In genomic region chr4:53630963-53631315, GRCm38 (mm10) we compare ENCODE assay signal across 8 mouse cellular contexts. TPM values are rescaled to one million over a fixed set of nuclear protein-coding genes. Genes with fewer than 3 reads are reported as not detected.
DNase-seq lines count a peak whose midpoint lies in the region; ATAC-seq and TF ChIP-seq lines count a peak whose summit lies in the region.

No protein-coding gene starts in this region.

- H3K4me2 ChIP-seq in kidney, embryonic 15.5 days = peak overlapping the region; percentile 82
- peak overlapping the region; percentile 55 for H3K4me2 ChIP-seq in hindbrain, embryonic 13.5 days
- H3K4me2 ChIP-seq in midbrain, embryonic 13.5 days (replicated peaks) = peak overlapping the region; percentile 62

- no peak overlapping the region for H3K27ac ChIP-seq in kidney, embryonic 15.5 days
- peak overlapping the region; percentile 38 for H3K27ac ChIP-seq in cortical plate, adult 2 months (ENCODE audit: insufficient read depth, low read length)
- peak overlapping the region; percentile 94 for H3K27ac ChIP-seq in hindbrain, embryonic 13.5 days
- H3K27ac ChIP-seq in midbrain, embryonic 13.5 days = peak overlapping the region; percentile 93

- H3K4me1 ChIP-seq in kidney, embryonic 15.5 days = peaks cover 3% of the 10 kb centered on the region; the same call in 1 of the 2 replicates
- peaks cover 2% of the 10 kb centered on the region; the same call in 1 of the 2 replicates for H3K4me1 ChIP-seq in cortical plate, adult 2 months (ENCODE audit: control insufficient read depth, insufficient read depth, low read length)
- peaks cover 39% of the 10 kb centered on the region for H3K4me1 ChIP-seq in hindbrain, embryonic 13.5 days (replicated peaks)
- peaks cover 44% of the 10 kb centered on the region for H3K4me1 ChIP-seq in midbrain, embryonic 13.5 days (replicated peaks)

- ATAC-seq in kidney, embryonic 15.5 days (replicated peaks; ENCODE audit: low FRiP score) = no peak; the same call in 1 of the 2 replicates
- peak; percentile 72 for ATAC-seq in hindbrain, embryonic 13.5 days (ENCODE audit: low FRiP score)
- peak; percentile 80 for ATAC-seq in midbrain, embryonic 13.5 days

- no peak for TF ChIP-seq POLR2A in cortical plate, adult 2 months (IDR thresholded peaks at IDR 0.05; ENCODE audit: extremely low read depth, insufficient read depth, low read length)

- no peak for TF ChIP-seq CTCF in cortical plate, adult 2 months (IDR thresholded peaks at IDR 0.05; ENCODE audit: extremely low read depth, insufficient read depth, low read length)

- no peaks in the 10 kb centered on the region for H3K9me3 ChIP-seq in kidney, embryonic 15.5 days (replicated peaks)
- H3K9me3 ChIP-seq in hindbrain, embryonic 13.5 days = no peaks in the 10 kb centered on the region
- H3K9me3 ChIP-seq in midbrain, embryonic 13.5 days = no peaks in the 10 kb centered on the region

- WGBS in kidney, embryonic 15.5 days = 8% methylated on average over 12 of the region's 12 CpGs
- WGBS in hindbrain, embryonic 13.5 days = 5% methylated on average over 12 of the region's 12 CpGs
- 7% methylated on average over 12 of the region's 12 CpGs for WGBS in midbrain, embryonic 13.5 days

- no peak for DNase-seq in kidney, postnatal 36 days
- no peak for DNase-seq in right cerebral cortex, postnatal 14 days
- DNase-seq in layer of hippocampus, adult 9-11 months = no peak
- DNase-seq in urinary bladder, postnatal 10 days (ENCODE audit: low spot score) = no peak

- H3K9ac ChIP-seq in kidney, embryonic 15.5 days = peak overlapping the region; percentile 66
- H3K9ac ChIP-seq in hindbrain, embryonic 13.5 days = peak overlapping the region; percentile 89
- peak overlapping the region; percentile 73 for H3K9ac ChIP-seq in midbrain, embryonic 13.5 days (replicated peaks)

- H3K27me3 ChIP-seq in kidney, embryonic 15.5 days = no peaks in the 10 kb centered on the region
- H3K27me3 ChIP-seq in hindbrain, embryonic 13.5 days = 0 out of 2 replicates have a peak, but pooled peaks cover 13% of the 10 kb centered on the region
- H3K27me3 ChIP-seq in midbrain, embryonic 13.5 days = no peaks in the 10 kb centered on the region

- no peaks in the 10 kb centered on the region for H3K36me3 ChIP-seq in kidney, embryonic 15.5 days
- no peaks in the 10 kb centered on the region for H3K36me3 ChIP-seq in hindbrain, embryonic 13.5 days
- H3K36me3 ChIP-seq in midbrain, embryonic 13.5 days = no peaks in the 10 kb centered on the region

- peak overlapping the region; percentile 83 for H3K4me3 ChIP-seq in kidney, embryonic 15.5 days (replicated peaks)
- peak overlapping the region; percentile 75 for H3K4me3 ChIP-seq in cortical plate, adult 2 months (ENCODE audit: insufficient read depth, low read length)
- peak overlapping the region; percentile 75 for H3K4me3 ChIP-seq in hindbrain, embryonic 13.5 days
- peak overlapping the region; percentile 82 for H3K4me3 ChIP-seq in midbrain, embryonic 13.5 days (replicated peaks)

RNA-seq across cellular contexts. Expression of gene Fsd1l, which starts 0.3 kb away (rescaled TPM):
- polyA plus RNA-seq in kidney, embryonic 15.5 days (2015; fragmentation: Nextera tagmentation; extraction: Ambion mirVana) = 9.6 and 11.5 TPM in 2 replicates
- 11.5 and 11.9 TPM in 2 replicates for polyA plus RNA-seq in cortical plate, adult 2 months (2012; rRNA removed)
- polyA plus RNA-seq in hindbrain, embryonic 13.5 days (2015; fragmentation: Nextera tagmentation; extraction: Ambion mirVana) = 38.1 and 42.0 TPM in 2 replicates
- 41.9 and 43.4 TPM in 2 replicates for polyA plus RNA-seq in midbrain, embryonic 13.5 days (2015; fragmentation: Nextera tagmentation; extraction: Ambion mirVana)
